ENCODE assay signal across 12 mouse cellular contexts in the genomic region with DNA sequence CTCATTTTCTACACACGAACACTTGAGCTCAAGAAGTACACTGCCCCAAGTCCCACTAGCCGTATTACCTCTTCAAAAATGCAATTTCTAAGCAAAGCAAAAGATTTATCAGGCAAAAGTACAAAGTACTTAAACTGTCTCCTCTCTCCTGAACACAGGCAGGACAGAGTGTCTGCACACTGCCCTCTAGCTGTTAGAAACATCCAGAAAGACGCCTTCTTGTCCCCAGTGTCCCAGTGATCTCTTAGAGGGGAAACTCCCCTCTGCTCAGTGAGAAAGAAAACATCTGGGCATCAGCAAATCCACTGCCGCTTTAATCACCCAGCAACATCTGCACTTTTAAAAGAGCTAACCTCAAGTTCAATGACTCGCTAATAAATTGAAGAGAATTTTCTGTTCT. TPM values are rescaled to one million over a fixed set of nuclear protein-coding genes. Genes with fewer than 3 reads are reported as not detected.
DNase-seq lines count a peak whose midpoint lies in the region; ATAC-seq and TF ChIP-seq lines count a peak whose summit lies in the region.
"Had no signal": no experiment of that assay in that cellular context is flagged by ENCODE, and none has a peak within 500 bp of the region (broad histone marks: within the 10 kb centered on the region; RNA-seq: fewer than 3 reads in every experiment).

No protein-coding gene starts in this region.

- no peak overlapping the region for H3K27ac ChIP-seq in heart, adult 2 months
- no peak overlapping the region for H3K27ac ChIP-seq in midbrain, embryonic 14.5 days (replicated peaks; ENCODE audit: low read depth, low read length)
- H3K27ac ChIP-seq in midbrain, embryonic 11.5 days (ENCODE audit: low read depth, low read length): no peak overlapping the region
- no peak overlapping the region for H3K27ac ChIP-seq in embryonic facial prominence, embryonic 14.5 days (replicated peaks; ENCODE audit: low read depth, low read length)
- H3K27ac ChIP-seq: lung, embryonic 15.5 days had no signal

- no peak overlapping the region for H3K4me3 ChIP-seq in heart, adult 2 months
- no peak overlapping the region for H3K4me3 ChIP-seq in midbrain, embryonic 14.5 days (replicated peaks; ENCODE audit: low read depth, low read length)
- no peak overlapping the region for H3K4me3 ChIP-seq in midbrain, embryonic 11.5 days (ENCODE audit: low read depth, low read length)
- H3K4me3 ChIP-seq in embryonic facial prominence, embryonic 14.5 days (ENCODE audit: low read depth, low read length): no peak overlapping the region
- H3K4me3 ChIP-seq: lung, embryonic 15.5 days had no signal

- 72% methylated on average over 5 of the region's 5 CpGs for WGBS in heart, adult 2 months
- WGBS in midbrain, embryonic 14.5 days: 83% methylated on average over 5 of the region's 5 CpGs
- 83% methylated on average over 5 of the region's 5 CpGs for WGBS in midbrain, embryonic 11.5 days
- 67% methylated on average over 5 of the region's 5 CpGs for WGBS in embryonic facial prominence, embryonic 14.5 days

- peak; percentile 58 for TF ChIP-seq CTCF in heart, adult 2 months (IDR thresholded peaks at IDR 0.05)

- no peak overlapping the region for H3K4me2 ChIP-seq in midbrain, embryonic 14.5 days (ENCODE audit: low read length)
- no peak overlapping the region for H3K4me2 ChIP-seq in midbrain, embryonic 11.5 days
- H3K4me2 ChIP-seq in embryonic facial prominence, embryonic 14.5 days (ENCODE audit: low read depth, low read length): no peak overlapping the region
- H3K4me2 ChIP-seq: lung, embryonic 15.5 days had no signal

- no peak for TF ChIP-seq POLR2A in heart, adult 2 months (IDR thresholded peaks at IDR 0.05; ENCODE audit: insufficient read depth, low read depth, low read length)

- H3K36me3 ChIP-seq in heart, adult 2 months (ENCODE audit: control insufficient read depth, insufficient read depth, low read length): no peaks in the 10 kb centered on the region; the same call in 1 of the 2 replicates
- peaks cover 46% of the 10 kb centered on the region for H3K36me3 ChIP-seq in midbrain, embryonic 14.5 days (ENCODE audit: control insufficient read depth, insufficient read depth, low read length)
- peaks cover 3% of the 10 kb centered on the region; the same call in 1 of the 2 replicates for H3K36me3 ChIP-seq in midbrain, embryonic 11.5 days (ENCODE audit: control insufficient read depth, insufficient read depth, low read length)
- peaks cover 45% of the 10 kb centered on the region for H3K36me3 ChIP-seq in embryonic facial prominence, embryonic 14.5 days (ENCODE audit: control insufficient read depth, insufficient read depth, low read length)

- no peaks in the 10 kb centered on the region for H3K4me1 ChIP-seq in heart, adult 2 months (ENCODE audit: control insufficient read depth, insufficient read depth, low read length)
- no peaks in the 10 kb centered on the region for H3K4me1 ChIP-seq in midbrain, embryonic 14.5 days (ENCODE audit: control insufficient read depth, insufficient read depth, low read length)
- no peaks in the 10 kb centered on the region for H3K4me1 ChIP-seq in midbrain, embryonic 11.5 days (ENCODE audit: control insufficient read depth, insufficient read depth, low read length)
- no peaks in the 10 kb centered on the region for H3K4me1 ChIP-seq in embryonic facial prominence, embryonic 14.5 days (ENCODE audit: control insufficient read depth, insufficient read depth, low read length)
- H3K4me1 ChIP-seq: lung, embryonic 15.5 days had no signal

- H3K79me2 ChIP-seq in heart, adult 2 months (replicated peaks; ENCODE audit: control insufficient read depth, insufficient read depth, low read length): no peaks in the 10 kb centered on the region

- ATAC-seq in midbrain, embryonic 14.5 days (ENCODE audit: low FRiP score, low TSS enrichment): no peak
- no peak for ATAC-seq in midbrain, embryonic 11.5 days (ENCODE audit: low FRiP score)
- no peak for ATAC-seq in embryonic facial prominence, embryonic 14.5 days (ENCODE audit: low read depth)
- ATAC-seq in megakaryocyte-erythroid progenitor cell, adult 5-6 weeks (replicated peaks; ENCODE audit: low FRiP score, low TSS enrichment, poor library complexity, severe bottlenecking): peak; percentile 67
- ATAC-seq in erythroblast, adult 5-6 weeks (replicated peaks; ENCODE audit: low FRiP score, poor library complexity, severe bottlenecking): no peak
- no peak for ATAC-seq in megakaryocyte, adult 5-6 weeks (ENCODE audit: poor library complexity, severe bottlenecking)

- no peaks in the 10 kb centered on the region for H3K27me3 ChIP-seq in heart, adult 2 months (ENCODE audit: control insufficient read depth, insufficient read depth, low read length)
- no peaks in the 10 kb centered on the region for H3K27me3 ChIP-seq in midbrain, embryonic 14.5 days (ENCODE audit: control insufficient read depth, insufficient read depth, low read length)
- no peaks in the 10 kb centered on the region for H3K27me3 ChIP-seq in midbrain, embryonic 11.5 days (ENCODE audit: control insufficient read depth, insufficient read depth, low read length)
- H3K27me3 ChIP-seq in embryonic facial prominence, embryonic 14.5 days (replicated peaks; ENCODE audit: control insufficient read depth, insufficient read depth, low read length): no peaks in the 10 kb centered on the region
- H3K27me3 ChIP-seq: lung, embryonic 15.5 days had no signal

- intact Hi-C loops in heart, adult 2 months (cut with DNase I): no loop called here
- intact Hi-C loops in heart, postnatal 25 days (cut with DNase I): no loop called here

- no peak for TF ChIP-seq EP300 in heart, adult 2 months (IDR thresholded peaks at IDR 0.05; ENCODE audit: insufficient read depth, low read depth, low read length)

- H3K9ac ChIP-seq in heart, adult 2 months (ENCODE audit: low read depth, low read length): no peak overlapping the region
- no peak overlapping the region for H3K9ac ChIP-seq in midbrain, embryonic 14.5 days (replicated peaks; ENCODE audit: low read length)
- no peak overlapping the region for H3K9ac ChIP-seq in midbrain, embryonic 11.5 days (ENCODE audit: low read length)
- H3K9ac ChIP-seq in embryonic facial prominence, embryonic 14.5 days (ENCODE audit: low read depth, low read length): no peak overlapping the region
- H3K9ac ChIP-seq: lung, embryonic 15.5 days had no signal

- no peaks in the 10 kb centered on the region for H3K9me3 ChIP-seq in midbrain, embryonic 14.5 days (ENCODE audit: control insufficient read depth, low read length)
- no peaks in the 10 kb centered on the region for H3K9me3 ChIP-seq in midbrain, embryonic 11.5 days (ENCODE audit: control insufficient read depth, low read length)
- H3K9me3 ChIP-seq in embryonic facial prominence, embryonic 14.5 days (ENCODE audit: control insufficient read depth, low read length): no peaks in the 10 kb centered on the region
- H3K9me3 ChIP-seq: lung, embryonic 15.5 days had no signal

- DNase-seq in heart, adult 2 months: no peak
- DNase-seq in heart, postnatal 25 days (ENCODE audit: low spot score): no peak
- DNase-seq in midbrain, embryonic 14.5 days: peak; percentile 15
- DNase-seq in midbrain, embryonic 11.5 days (ENCODE audit: low spot score, missing footprints): no peak
- DNase-seq in embryonic facial prominence, embryonic 14.5 days (ENCODE audit: low spot score): peak; percentile 17
- DNase-seq: embryo, embryonic 11 days; layer of hippocampus, postnatal 36 days; thymus, postnatal 25 days had no signal

RNA-seq across cellular contexts. Expression of a gene that starts 12.4 kb away (rescaled TPM):
- 10 to 100 TPM; 12.2 to 12.3 TPM for total RNA-seq in heart, adult 2 months (2021)
- polyA plus RNA-seq in heart, adult 2 months (2012; rRNA removed): 2.7 and 4.1 TPM in 2 replicates
- 10 to 100 TPM; 10.5 to 10.9 TPM for total RNA-seq in heart, postnatal 25 days (2021)
- 9.1 and 11.3 TPM in 2 replicates for polyA plus RNA-seq in midbrain, embryonic 14.5 days (2014; fragmentation: Nextera tagmentation; extraction: Ambion mirVana)
- polyA plus RNA-seq in midbrain, embryonic 11.5 days (2014; fragmentation: Nextera tagmentation; extraction: Ambion mirVana): 10.3 and 11.4 TPM in 2 replicates
- 8.8 and 9.3 TPM in 2 replicates for polyA plus RNA-seq in embryonic facial prominence, embryonic 14.5 days (2014; fragmentation: Nextera tagmentation; extraction: Ambion mirVana)
- 34.2 and 38.8 TPM in 2 replicates for total RNA-seq in megakaryocyte-erythroid progenitor cell, adult 5-6 weeks (2014; fragmentation: Nextera tagmentation)
- total RNA-seq in megakaryocyte-erythroid progenitor cell, adult 5-6 weeks (2017): 33.0 and 35.5 TPM in 2 replicates
- 8.1 and 9.4 TPM in 2 replicates for total RNA-seq in erythroblast, adult 5-6 weeks (2015; ENCODE audit: low replicate concordance)
- total RNA-seq in erythroblast, adult 5-6 weeks (2017; ENCODE audit: low replicate concordance): 9.3 and 18.4 TPM in 2 replicates
- total RNA-seq in megakaryocyte, adult 5-6 weeks (2015): 15.8 and 17.2 TPM in 2 replicates
- total RNA-seq in megakaryocyte, adult 5-6 weeks (2017): 19.5 and 24.9 TPM in 2 replicates

RNA-seq across cellular contexts. Expression of a gene that starts 35.1 kb away (rescaled TPM):
- total RNA-seq in heart, adult 2 months (2021): 10 to 100 TPM; 26.0 to 27.3 TPM
- polyA plus RNA-seq in heart, adult 2 months (2012; rRNA removed): 6.1 and 8.1 TPM in 2 replicates
- total RNA-seq in heart, postnatal 25 days (2021): 10 to 100 TPM; 25.9 to 28.3 TPM
- 25.4 and 29.6 TPM in 2 replicates for polyA plus RNA-seq in midbrain, embryonic 14.5 days (2014; fragmentation: Nextera tagmentation; extraction: Ambion mirVana)
- 3.5 and 3.8 TPM in 2 replicates for polyA plus RNA-seq in midbrain, embryonic 11.5 days (2014; fragmentation: Nextera tagmentation; extraction: Ambion mirVana)
- polyA plus RNA-seq in embryonic facial prominence, embryonic 14.5 days (2014; fragmentation: Nextera tagmentation; extraction: Ambion mirVana): 8.7 and 9.7 TPM in 2 replicates
- 3.8 and 5.3 TPM in 2 replicates for total RNA-seq in megakaryocyte-erythroid progenitor cell, adult 5-6 weeks (2014; fragmentation: Nextera tagmentation)
- 1.7 and 5.7 TPM in 2 replicates for total RNA-seq in megakaryocyte-erythroid progenitor cell, adult 5-6 weeks (2017)
- total RNA-seq in erythroblast, adult 5-6 weeks (2015; ENCODE audit: low replicate concordance): 1.9 and 2.7 TPM in 2 replicates
- total RNA-seq in erythroblast, adult 5-6 weeks (2017; ENCODE audit: low replicate concordance): 0.34 and 1.3 TPM in 2 replicates
- 7.3 and 8.1 TPM in 2 replicates for total RNA-seq in megakaryocyte, adult 5-6 weeks (2015)
- 3.5 and 13.3 TPM in 2 replicates for total RNA-seq in megakaryocyte, adult 5-6 weeks (2017)

Comparison
In these comparisons a context has a peak if more than half of its experiments do, and no peak if none do; other contexts are left out.
1. DNase-seq: peak in midbrain, embryonic 14.5 days (single experiment) and embryonic facial prominence, embryonic 14.5 days (single experiment); none in heart, adult 2 months (0 of 2), heart, postnatal 25 days (single experiment) and midbrain, embryonic 11.5 days (single experiment).